In genomic region chr8:10683088-10683487, GRCm38 (mm10) we compare ENCODE assay signal across 18 mouse cellular contexts.
DNase-seq lines count a peak whose midpoint lies in the region; ATAC-seq and TF ChIP-seq lines count a peak whose summit lies in the region.
"Had no signal": no experiment of that assay in that cellular context is flagged by ENCODE, and none has a peak within 500 bp of the region (broad histone marks: within the 10 kb centered on the region; RNA-seq: fewer than 3 reads in every experiment).

No protein-coding gene starts in this region.

- TF ChIP-seq CTCF in midbrain, postnatal 0 days (IDR thresholded peaks at IDR 0.05): no peak

- H3K27ac ChIP-seq in midbrain, embryonic 13.5 days: no peak overlapping the region
- H3K27ac ChIP-seq in midbrain, postnatal 0 days (ENCODE audit: low read depth, low read length): no peak overlapping the region
- H3K27ac ChIP-seq: forebrain, embryonic 15.5 days; heart, embryonic 10.5 days; limb, embryonic 12.5 days; neural tube, embryonic 12.5 days had no signal

- H3K9me3 ChIP-seq in midbrain, embryonic 13.5 days: no peaks in the 10 kb centered on the region
- H3K9me3 ChIP-seq in midbrain, postnatal 0 days (ENCODE audit: low read length): no peaks in the 10 kb centered on the region
- H3K9me3 ChIP-seq: forebrain, embryonic 15.5 days; heart, embryonic 10.5 days; limb, embryonic 12.5 days; neural tube, embryonic 12.5 days had no signal

- peak; percentile 78 to 82 for ATAC-seq in hematopoietic stem cell, adult 5-6 weeks (replicated peaks in 1 of 2; ENCODE audit: insufficient read depth in 1 of 2, low FRiP score in 2 of 2, low TSS enrichment in 1 of 2, low read depth in 1 of 2, poor library complexity in 2 of 2, severe bottlenecking in 2 of 2)
- ATAC-seq in neutrophil, adult 5-6 weeks (ENCODE audit: extremely low read depth, insufficient number of reproducible peaks, low FRiP score, poor library complexity, severe bottlenecking): 0 out of 2 replicates have a peak, but pooled peaks have one; percentile 3
- ATAC-seq in midbrain, embryonic 13.5 days: no peak
- no peak for ATAC-seq in midbrain, postnatal 0 days (ENCODE audit: low FRiP score)
- ATAC-seq: forebrain, embryonic 15.5 days had no signal

- H3K4me1 ChIP-seq in midbrain, embryonic 13.5 days (replicated peaks): peaks cover 9% of the 10 kb centered on the region
- H3K4me1 ChIP-seq in midbrain, postnatal 0 days (ENCODE audit: insufficient read depth, low read length): no peaks in the 10 kb centered on the region
- H3K4me1 ChIP-seq: limb, embryonic 12.5 days; neural tube, embryonic 12.5 days had no signal

- H3K4me3 ChIP-seq in midbrain, embryonic 13.5 days (replicated peaks): no peak overlapping the region
- no peak overlapping the region for H3K4me3 ChIP-seq in midbrain, postnatal 0 days (ENCODE audit: low read depth, low read length)
- H3K4me3 ChIP-seq: forebrain, embryonic 15.5 days; heart, embryonic 10.5 days; limb, embryonic 12.5 days; neural tube, embryonic 12.5 days had no signal

- no peak overlapping the region for H3K9ac ChIP-seq in midbrain, embryonic 13.5 days (replicated peaks)
- H3K9ac ChIP-seq in midbrain, postnatal 0 days (replicated peaks; ENCODE audit: low read length, poor library complexity, severe bottlenecking): no peak overlapping the region
- H3K9ac ChIP-seq: forebrain, embryonic 15.5 days; limb, embryonic 12.5 days; neural tube, embryonic 12.5 days had no signal

- no peaks in the 10 kb centered on the region for H3K36me3 ChIP-seq in midbrain, embryonic 13.5 days
- H3K36me3 ChIP-seq in midbrain, postnatal 0 days (ENCODE audit: insufficient read depth, low read length): no peaks in the 10 kb centered on the region
- H3K36me3 ChIP-seq: forebrain, embryonic 15.5 days; heart, embryonic 10.5 days; limb, embryonic 12.5 days; neural tube, embryonic 12.5 days had no signal

- DNase-seq in adrenal gland, postnatal 14 days: peak; percentile 10
- DNase-seq in adrenal gland, postnatal 36 days: no peak
- DNase-seq in MEL-GATA-1-ER (ENCODE audit: extremely low read depth, low read depth): peak; percentile 29
- DNase-seq in natural killer cell, adult 2 months (ENCODE audit: low spot score in 2 of 2): no peak
- DNase-seq in midbrain, postnatal 0 days (ENCODE audit: low spot score): no peak
- DNase-seq: adrenal gland, postnatal 10 days; cerebellum, adult 18-20 months; heart, postnatal 4 days; kidney, postnatal 10 days; thymus, postnatal 14 days had no signal

- 72% methylated on average over 8 of the region's 8 CpGs for WGBS in midbrain, embryonic 13.5 days
- 75% methylated on average over 8 of the region's 8 CpGs for WGBS in midbrain, postnatal 0 days

- H3K4me2 ChIP-seq in midbrain, embryonic 13.5 days (replicated peaks): no peak overlapping the region
- no peak overlapping the region for H3K4me2 ChIP-seq in midbrain, postnatal 0 days (ENCODE audit: low read depth, low read length, poor library complexity, severe bottlenecking)
- H3K4me2 ChIP-seq: forebrain, embryonic 15.5 days; limb, embryonic 12.5 days; midbrain, embryonic 11.5 days; neural tube, embryonic 12.5 days had no signal

- no peaks in the 10 kb centered on the region for H3K27me3 ChIP-seq in midbrain, embryonic 13.5 days
- no peaks in the 10 kb centered on the region; the same call in 1 of the 2 replicates for H3K27me3 ChIP-seq in midbrain, postnatal 0 days (ENCODE audit: insufficient read depth, low read length)
- H3K27me3 ChIP-seq: forebrain, embryonic 15.5 days; limb, embryonic 12.5 days; neural tube, embryonic 12.5 days had no signal

Comparison
In these comparisons a context has a peak if more than half of its experiments do, and no peak if none do; other contexts are left out.
1. DNase-seq: peak in adrenal gland, postnatal 14 days (single experiment) and MEL-GATA-1-ER (single experiment); none in adrenal gland, postnatal 36 days (0 of 2), natural killer cell, adult 2 months (0 of 2) and midbrain, postnatal 0 days (single experiment).
2. ATAC-seq: peak in hematopoietic stem cell, adult 5-6 weeks (2 of 2) and neutrophil, adult 5-6 weeks (single experiment); none in midbrain, embryonic 13.5 days (single experiment) and midbrain, postnatal 0 days (single experiment).